Mouse (Mus musculus): ENCODE measurements at regions not wholly inside any gene's neighbourhood (a gene's known extent, or its start where the extent isn't known, plus 50 kb on each side); places are given as distances from the start of the nearest gene placed in this dataset.

DNA sequence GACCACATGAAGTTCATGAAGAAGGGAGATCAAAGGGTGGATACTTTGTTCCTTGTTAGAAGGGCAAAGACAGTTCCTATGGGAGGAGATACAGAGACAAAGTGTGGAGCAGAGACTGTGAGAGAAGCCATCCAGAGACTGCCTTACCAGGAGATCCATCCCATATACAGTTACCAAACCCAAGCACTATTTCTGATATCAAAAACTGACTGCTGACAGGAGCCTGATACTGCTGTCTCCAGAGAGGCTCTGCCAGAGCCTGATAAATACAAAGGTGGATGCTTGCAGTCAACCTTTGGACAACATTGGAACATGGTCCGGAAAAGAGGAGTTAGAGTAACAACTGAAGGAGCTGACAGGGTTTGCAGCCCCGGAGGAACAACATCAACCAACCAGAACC, 1104.3 kb upstream of the Cited2 start:
- H3K4me3 ChIP-seq (ENCODE audit: low read length): no peak overlapping the region
- no peak for ATAC-seq
- no peak overlapping the region for H3K27ac ChIP-seq
- WGBS: 94% methylated on average over 2 of the region's 2 CpGs
- H3K4me1 ChIP-seq (ENCODE audit: insufficient read depth, low read length): no peaks in the 10 kb centered on the region
- no peaks in the 10 kb centered on the region for H3K36me3 ChIP-seq (ENCODE audit: insufficient read depth, low read length)
- no peak for DNase-seq (ENCODE audit: low spot score)
- no peak overlapping the region for H3K9ac ChIP-seq (replicated peaks; ENCODE audit: low read length)
- peaks cover 6% of the 10 kb centered on the region; the same call in 1 of the 2 replicates for H3K9me3 ChIP-seq (ENCODE audit: low read length)
- no peak for TF ChIP-seq CTCF (IDR thresholded peaks at IDR 0.05; ENCODE audit: low read depth)
- H3K4me2 ChIP-seq (ENCODE audit: low read depth, low read length): no peak overlapping the region
- no peaks in the 10 kb centered on the region for H3K27me3 ChIP-seq (ENCODE audit: insufficient read depth, low read length)

DNA sequence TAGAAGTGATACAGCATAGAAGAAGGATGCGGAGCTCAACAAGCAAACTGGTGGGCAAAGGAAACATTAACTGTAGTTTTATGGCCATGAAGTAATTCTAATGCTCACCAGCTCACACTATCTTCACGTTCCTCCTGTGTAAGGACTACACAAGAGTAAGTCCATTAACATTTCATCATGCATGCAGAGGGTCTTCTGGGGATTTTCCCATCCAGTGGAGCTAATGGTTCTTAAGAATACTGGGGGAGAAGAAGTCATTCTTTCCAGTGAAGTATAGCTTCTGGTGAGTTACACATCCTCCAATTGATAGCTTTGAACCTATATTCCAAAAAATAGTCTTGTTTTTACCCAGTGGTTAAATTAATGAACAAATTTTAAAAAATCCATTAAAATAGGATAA, 1103.4 kb upstream of the Cited2 start:
- no peak for ATAC-seq
- no peak for TF ChIP-seq CTCF (IDR thresholded peaks at IDR 0.05; ENCODE audit: low read depth)
- DNase-seq (ENCODE audit: low spot score): no peak
- no peak overlapping the region for H3K4me3 ChIP-seq (ENCODE audit: low read length)
- WGBS: 91% methylated on average over 2 of the region's 2 CpGs
- H3K4me2 ChIP-seq (ENCODE audit: low read depth, low read length): no peak overlapping the region
- no peaks in the 10 kb centered on the region for H3K36me3 ChIP-seq (ENCODE audit: insufficient read depth, low read length)
- no peaks in the 10 kb centered on the region for H3K27me3 ChIP-seq (ENCODE audit: insufficient read depth, low read length)
- H3K9me3 ChIP-seq (ENCODE audit: low read length): peaks cover 6% of the 10 kb centered on the region; the same call in 1 of the 2 replicates
- H3K27ac ChIP-seq: no peak overlapping the region
- H3K9ac ChIP-seq (replicated peaks; ENCODE audit: low read length): no peak overlapping the region
- H3K4me1 ChIP-seq (ENCODE audit: insufficient read depth, low read length): no peaks in the 10 kb centered on the region

DNA sequence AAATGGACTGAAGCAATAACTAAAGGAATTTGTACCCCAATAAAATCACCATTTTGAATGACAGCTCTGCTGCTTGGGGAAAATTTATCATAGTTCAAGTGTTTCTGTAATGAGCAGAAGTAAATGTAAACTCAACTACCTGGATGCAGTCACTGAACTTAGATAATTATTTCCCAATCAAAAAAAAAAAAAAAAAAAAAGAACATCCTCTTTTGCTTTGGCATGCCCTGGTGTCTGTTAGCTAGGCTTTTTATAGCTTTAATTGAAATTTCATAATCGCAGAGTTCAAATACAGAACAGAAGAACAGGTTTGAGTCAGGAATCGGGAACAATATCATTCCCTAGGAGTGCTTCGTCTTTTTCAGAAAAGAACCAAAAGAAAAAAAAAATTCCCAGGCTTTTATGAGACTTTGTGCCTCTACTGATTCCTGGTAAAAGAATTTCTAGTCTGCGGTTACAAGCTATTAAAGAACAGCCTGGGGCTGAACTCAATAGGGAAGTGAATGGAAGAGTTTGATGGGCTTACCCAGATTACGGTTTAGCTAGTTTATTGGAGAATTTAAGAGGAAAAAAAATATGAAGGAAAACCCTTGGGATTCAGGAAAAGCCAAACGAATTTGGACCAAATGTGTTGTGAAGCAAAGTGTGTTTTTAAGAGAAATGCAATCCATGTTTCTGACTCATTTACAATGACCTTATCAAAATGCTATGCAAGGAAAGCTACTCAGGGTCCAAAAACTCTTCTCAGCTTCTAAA, 1102.0 kb upstream of the Cited2 start:
- 67% methylated on average over 6 of the region's 6 CpGs for WGBS

DNA sequence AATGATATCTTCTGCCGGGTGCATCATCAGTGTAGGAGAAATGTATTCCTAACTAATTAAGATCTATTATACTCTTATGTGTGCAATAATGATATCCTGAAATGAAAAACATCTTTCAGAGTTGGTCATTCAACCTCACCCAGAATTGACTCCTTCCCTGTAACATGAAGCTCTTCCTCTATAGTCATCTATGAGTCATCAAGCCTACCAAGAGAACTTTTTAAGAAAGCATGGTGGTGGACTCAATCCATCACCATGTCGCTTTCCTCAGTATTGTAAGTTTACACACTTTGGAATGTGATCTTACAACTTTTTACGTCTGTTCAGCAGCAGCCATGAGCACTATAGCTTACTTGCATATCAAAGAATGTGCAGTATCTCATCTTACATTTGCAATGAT, 1100.2 kb upstream of the Cited2 start:
- no peak for ATAC-seq
- Histone ChIP-seq H3K9me3 (ENCODE audit: low read length) (no peaks in the 10 kb centered on the region), H3K27me3 (ENCODE audit: insufficient read depth, low read length) (no peaks in the 10 kb centered on the region), H3K27ac (no peak overlapping the region), H3K4me2 (ENCODE audit: low read depth, low read length) (no peak overlapping the region), H3K9ac (replicated peaks; ENCODE audit: low read length) (no peak overlapping the region), H3K4me1 (ENCODE audit: insufficient read depth, low read length) (no peaks in the 10 kb centered on the region), H3K4me3 (ENCODE audit: low read length) (no peak overlapping the region), H3K36me3 (ENCODE audit: insufficient read depth, low read length) (no peaks in the 10 kb centered on the region)
- 90% methylated on average over 3 of the region's 3 CpGs for WGBS
- no peak for TF ChIP-seq CTCF (IDR thresholded peaks at IDR 0.05; ENCODE audit: low read depth)
- DNase-seq (ENCODE audit: low spot score): no peak

More for the DNA sequence above, 1102.0 kb upstream of the Cited2 start:
- Histone ChIP-seq H3K27ac (no peak overlapping the region), H3K4me1 (ENCODE audit: insufficient read depth, low read length) (no peaks in the 10 kb centered on the region), H3K9ac (replicated peaks; ENCODE audit: low read length) (no peak overlapping the region), H3K4me3 (ENCODE audit: low read length) (no peak overlapping the region), H3K9me3 (ENCODE audit: low read length) (peaks cover 2% of the 10 kb centered on the region; the same call in 1 of the 2 replicates), H3K4me2 (ENCODE audit: low read depth, low read length) (no peak overlapping the region), H3K27me3 (ENCODE audit: insufficient read depth, low read length) (no peaks in the 10 kb centered on the region), H3K36me3 (ENCODE audit: insufficient read depth, low read length) (no peaks in the 10 kb centered on the region)
- no peak for ATAC-seq
- DNase-seq (ENCODE audit: low spot score): no peak
- no peak for TF ChIP-seq CTCF (IDR thresholded peaks at IDR 0.05; ENCODE audit: low read depth)

DNA sequence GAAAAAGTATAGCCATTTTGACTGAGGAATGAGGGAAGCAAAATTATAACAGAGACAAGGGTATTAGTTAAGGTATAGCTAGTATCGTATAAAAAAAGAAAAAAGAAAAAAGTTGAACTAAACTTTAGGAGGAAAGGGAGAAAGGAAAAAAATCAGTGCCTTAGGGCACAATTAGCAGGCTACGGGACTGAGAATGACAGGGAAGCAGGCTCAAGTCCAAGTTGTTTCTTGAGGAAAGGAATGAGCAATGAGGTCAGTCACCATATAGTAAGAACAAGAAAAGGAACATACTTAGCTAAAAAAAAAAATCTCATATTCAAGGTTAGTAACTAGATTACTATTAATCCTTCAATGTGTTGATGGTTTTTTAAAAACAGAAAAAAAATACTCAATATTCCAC, 1089.8 kb upstream of the Cited2 start:
- WGBS: 63% methylated on average over 2 of the region's 2 CpGs
- H3K9ac ChIP-seq (replicated peaks; ENCODE audit: low read length): no peak overlapping the region
- no peak overlapping the region for H3K4me2 ChIP-seq (ENCODE audit: low read depth, low read length)
- no peak for ATAC-seq
- no peaks in the 10 kb centered on the region for H3K4me1 ChIP-seq (ENCODE audit: insufficient read depth, low read length)
- no peak overlapping the region for H3K27ac ChIP-seq
- H3K27me3 ChIP-seq (ENCODE audit: insufficient read depth, low read length): no peaks in the 10 kb centered on the region
- no peak overlapping the region for H3K4me3 ChIP-seq (ENCODE audit: low read length)
- no peak for DNase-seq (ENCODE audit: low spot score)
- H3K9me3 ChIP-seq (ENCODE audit: low read length): no peaks in the 10 kb centered on the region
- TF ChIP-seq CTCF (IDR thresholded peaks at IDR 0.05; ENCODE audit: low read depth): no peak
- no peaks in the 10 kb centered on the region for H3K36me3 ChIP-seq (ENCODE audit: insufficient read depth, low read length)

- Histone ChIP-seq H3K36me3 (ENCODE audit: insufficient read depth, low read length) (no peaks in the 10 kb centered on the region), H3K4me1 (ENCODE audit: insufficient read depth, low read length) (no peaks in the 10 kb centered on the region), H3K9ac (replicated peaks; ENCODE audit: low read length) (no peak overlapping the region), H3K4me3 (ENCODE audit: low read length) (no peak overlapping the region), H3K4me2 (ENCODE audit: low read depth, low read length) (no peak overlapping the region), H3K27me3 (ENCODE audit: insufficient read depth, low read length) (no peaks in the 10 kb centered on the region), H3K9me3 (ENCODE audit: low read length) (no peaks in the 10 kb centered on the region), H3K27ac (no peak overlapping the region)
- DNase-seq (ENCODE audit: low spot score) (no peak), ATAC-seq (no peak)
- no peak for TF ChIP-seq CTCF (IDR thresholded peaks at IDR 0.05; ENCODE audit: low read depth)
- 79% methylated on average over 2 of the region's 2 CpGs for WGBS
Observed at GRCm38 (mm10) chr10:16635463-16635862, 1087.6 kb upstream of the Cited2 start.

DNA sequence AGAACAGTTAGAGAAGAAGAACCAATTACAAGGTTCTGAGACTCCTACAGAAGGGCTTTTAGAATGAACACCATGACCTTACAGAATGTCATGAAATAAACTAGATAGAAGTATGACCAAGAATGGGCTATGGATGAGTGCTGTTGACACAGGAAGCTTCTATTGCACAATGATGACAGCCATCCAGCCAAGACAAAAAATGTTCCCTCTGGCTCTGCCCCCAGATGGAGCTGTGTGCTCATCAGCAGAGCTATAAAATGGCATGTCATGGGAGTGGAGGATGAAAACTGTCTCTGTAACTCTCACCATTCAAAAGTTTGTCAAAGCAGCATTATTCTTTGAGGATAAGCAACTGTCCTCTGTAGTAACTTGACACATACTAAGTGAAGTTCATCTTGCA, 1086.0 kb upstream of the Cited2 start:
- no peak for ATAC-seq
- Histone ChIP-seq H3K4me2 (ENCODE audit: low read depth, low read length) (no peak overlapping the region), H3K4me1 (ENCODE audit: insufficient read depth, low read length) (no peaks in the 10 kb centered on the region), H3K4me3 (ENCODE audit: low read length) (no peak overlapping the region), H3K9me3 (ENCODE audit: low read length) (no peaks in the 10 kb centered on the region), H3K36me3 (ENCODE audit: insufficient read depth, low read length) (no peaks in the 10 kb centered on the region), H3K27ac (no peak overlapping the region), H3K27me3 (ENCODE audit: insufficient read depth, low read length) (no peaks in the 10 kb centered on the region), H3K9ac (replicated peaks; ENCODE audit: low read length) (no peak overlapping the region)
- peak; percentile 16 for DNase-seq (ENCODE audit: low spot score)
- TF ChIP-seq CTCF (IDR thresholded peaks at IDR 0.05; ENCODE audit: low read depth): peak; percentile 56

Data from hindbrain, postnatal 0 days (tissue).